Mouse (Mus musculus): Measurements from ENCODE around the gene Fam160a1. TPM values are rescaled to one million over a fixed set of nuclear protein-coding genes. Genes with fewer than 3 reads are reported as not detected.

Gene Fam160a1
- polyA plus RNA-seq, 1 experiment from 2014 or later, result 0.34 TPM

DNA sequence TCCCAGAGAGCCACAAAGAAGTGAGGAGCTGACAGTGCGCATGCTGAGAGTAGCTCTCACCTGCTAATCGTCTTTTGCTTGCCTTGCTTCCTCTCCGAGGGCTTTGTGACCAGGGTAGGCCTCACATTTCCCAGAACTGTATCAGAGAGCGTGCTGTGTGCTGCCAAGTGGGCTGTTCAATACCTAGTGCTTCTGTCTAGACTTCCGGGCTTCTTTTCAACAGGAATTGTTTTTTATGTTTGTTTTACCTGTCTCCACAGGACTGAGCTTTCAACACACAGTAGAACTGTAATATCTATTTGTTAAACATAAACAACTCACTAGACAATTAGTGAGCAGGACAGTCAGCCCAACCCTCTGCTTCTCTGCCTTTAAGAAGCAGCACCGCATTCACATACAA, 28.2 kb upstream of the Fam160a1 start:
- no peaks in the 10 kb centered on the region for H3K27me3 ChIP-seq
- H3K9ac ChIP-seq, result no peak overlapping the region
- H3K36me3 ChIP-seq, result no peaks in the 10 kb centered on the region
- H3K4me1 ChIP-seq (replicated peaks), result peaks cover 6% of the 10 kb centered on the region; the same call in 1 of the 2 replicates
- H3K4me3 ChIP-seq, result no peak overlapping the region
- H3K27ac ChIP-seq, result no peak overlapping the region
- no peaks in the 10 kb centered on the region for H3K9me3 ChIP-seq
- WGBS, result 84% methylated on average over 6 of the region's 6 CpGs
- no peak overlapping the region for H3K4me2 ChIP-seq
- ATAC-seq (ENCODE audit: low FRiP score), result no peak

DNA sequence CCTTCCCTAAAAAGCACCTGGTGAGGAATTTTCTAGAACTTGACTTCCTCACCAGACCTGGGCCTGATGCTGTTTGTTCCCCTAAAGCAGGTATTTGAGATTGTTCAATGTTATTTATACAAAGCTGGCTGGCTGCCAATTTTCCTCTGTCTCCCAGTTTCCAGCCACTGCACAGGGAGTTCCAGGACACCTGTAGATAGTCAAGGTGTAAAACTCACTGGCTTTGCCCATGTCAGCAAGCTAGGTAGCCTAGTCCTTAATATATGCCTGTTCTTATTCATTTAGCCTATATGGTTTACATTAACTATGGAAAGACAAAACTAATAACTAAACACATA, 25.8 kb upstream of the Fam160a1 start:
- Histone ChIP-seq H3K36me3 (no peaks in the 10 kb centered on the region), H3K4me3 (no peak overlapping the region), H3K9ac (no peak overlapping the region), H3K27me3 (no peaks in the 10 kb centered on the region), H3K4me2 (no peak overlapping the region), H3K27ac (no peak overlapping the region), H3K9me3 (no peaks in the 10 kb centered on the region), H3K4me1 (replicated peaks) (peaks cover 6% of the 10 kb centered on the region; the same call in 1 of the 2 replicates)
- ATAC-seq (ENCODE audit: low FRiP score), result no peak

DNA sequence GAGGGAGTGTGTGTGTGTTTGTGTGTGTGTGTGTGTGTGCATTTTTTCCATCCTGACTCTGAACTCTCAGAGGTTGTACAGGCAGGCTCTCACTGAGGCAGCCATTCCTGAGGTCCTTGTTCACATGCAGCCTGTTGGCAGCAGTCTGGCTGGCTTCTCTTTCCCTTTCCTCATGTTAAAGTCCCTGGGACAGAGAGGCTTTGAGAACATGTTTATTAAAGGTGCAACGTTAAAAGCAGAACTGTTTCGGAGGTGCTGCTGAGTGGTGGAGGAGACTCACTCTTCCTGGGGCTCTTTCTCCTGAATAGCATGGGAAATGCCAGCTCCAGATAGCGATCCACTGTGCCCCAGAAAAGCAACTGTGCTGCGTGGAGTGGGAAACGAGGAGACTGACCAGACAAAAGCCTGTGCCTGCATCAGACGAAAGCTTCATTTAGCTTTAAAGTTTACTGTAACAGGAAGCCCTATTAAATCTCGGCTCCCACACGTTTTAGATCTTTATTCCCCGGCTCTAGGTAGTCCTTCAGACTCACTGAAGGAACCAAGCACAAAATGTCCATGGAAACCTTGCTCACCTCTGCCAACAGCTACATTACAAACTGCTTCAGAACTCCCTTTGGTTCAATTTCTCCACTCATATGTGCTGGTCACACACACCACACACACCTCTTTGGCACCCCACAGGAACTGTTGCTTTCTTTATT, 25.2 kb upstream of the Fam160a1 start:
- no peaks in the 10 kb centered on the region for H3K9me3 ChIP-seq
- peaks cover 6% of the 10 kb centered on the region; the same call in 1 of the 2 replicates for H3K4me1 ChIP-seq (replicated peaks)
- ATAC-seq (ENCODE audit: low FRiP score), result no peak
- 60% methylated on average over 9 of the region's 9 CpGs for WGBS
- H3K4me2 ChIP-seq, result no peak overlapping the region
- H3K27me3 ChIP-seq, result no peaks in the 10 kb centered on the region
- H3K27ac ChIP-seq, result peak overlapping the region; percentile 44; the same call in 1 of the 2 replicates
- H3K4me3 ChIP-seq, result no peak overlapping the region
- no peak overlapping the region for H3K9ac ChIP-seq
- H3K36me3 ChIP-seq, result no peaks in the 10 kb centered on the region

DNA sequence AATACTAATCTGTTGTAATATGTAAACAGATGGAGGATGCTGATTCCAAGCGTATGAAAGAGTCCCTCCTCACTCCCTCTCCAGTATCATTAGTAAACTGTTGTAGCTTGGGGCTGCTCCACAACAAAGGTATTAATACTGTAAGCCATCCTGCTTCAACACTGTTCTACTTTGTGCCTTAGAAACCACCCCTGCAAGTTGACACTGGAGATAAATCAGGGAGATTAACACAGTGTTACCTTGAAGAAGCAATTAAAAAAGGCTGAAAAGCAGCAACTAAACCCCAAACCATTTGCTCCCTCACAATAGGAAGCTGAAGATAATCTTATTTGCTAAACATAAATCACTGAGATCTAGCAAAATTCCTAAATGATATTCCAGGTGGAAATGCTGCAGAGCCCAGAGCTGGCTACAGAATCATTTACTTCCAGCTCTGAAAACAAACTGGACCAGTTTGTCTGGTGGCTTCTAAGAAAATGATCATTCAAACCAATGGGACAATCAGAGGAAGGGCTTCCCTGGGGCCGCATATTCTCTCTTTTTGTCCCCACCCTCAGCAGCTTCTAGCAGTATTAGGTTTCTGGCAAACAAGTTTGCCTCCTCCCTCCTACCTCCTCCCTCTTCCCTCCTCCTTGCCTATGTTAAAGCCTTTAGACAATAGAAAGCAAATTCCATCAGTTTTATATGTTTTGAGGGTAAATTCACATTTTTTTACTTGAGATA, 24.5 kb upstream of the Fam160a1 start:
- ATAC-seq (ENCODE audit: low FRiP score), result no peak
- whole genome bisulfite sequencing, result 38% methylated on average over 2 of the region's 2 CpGs
- Histone ChIP-seq H3K9ac (no peak overlapping the region; the same call in 1 of the 2 replicates), H3K4me3 (no peak overlapping the region), H3K4me2 (no peak overlapping the region), H3K9me3 (no peaks in the 10 kb centered on the region), H3K4me1 (replicated peaks) (peaks cover 6% of the 10 kb centered on the region; the same call in 1 of the 2 replicates), H3K27me3 (no peaks in the 10 kb centered on the region), H3K27ac (no peak overlapping the region; the same call in none of the 2 replicates), H3K36me3 (no peaks in the 10 kb centered on the region)

DNA sequence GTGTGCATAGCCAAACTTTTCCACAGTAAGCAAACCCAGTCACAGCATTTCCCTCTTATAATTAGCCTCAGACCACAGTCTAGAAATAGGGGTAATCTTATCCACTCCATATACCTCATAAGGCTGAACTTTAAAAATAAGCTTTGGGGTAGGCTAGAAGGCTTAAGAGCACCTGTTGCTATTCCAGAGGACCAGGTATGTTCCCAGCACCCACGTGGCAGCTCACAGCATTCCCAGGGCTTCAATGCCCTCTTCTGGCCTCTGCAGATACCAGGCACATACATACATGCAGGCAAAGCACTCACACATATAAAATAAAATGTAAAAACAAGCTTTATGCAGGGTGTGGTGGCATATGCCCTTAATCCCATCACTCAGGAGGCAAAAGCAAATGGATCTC, 16.5 kb upstream of the Fam160a1 start:
- no peak overlapping the region for H3K4me2 ChIP-seq
- H3K36me3 ChIP-seq, result no peaks in the 10 kb centered on the region
- 80% methylated on average over 1 of the region's 1 CpGs for WGBS
- ATAC-seq (ENCODE audit: low FRiP score), result no peak
- H3K27me3 ChIP-seq, result no peaks in the 10 kb centered on the region
- H3K4me1 ChIP-seq (replicated peaks), result peaks cover 8% of the 10 kb centered on the region
- H3K4me3 ChIP-seq, result no peak overlapping the region
- no peak overlapping the region for H3K27ac ChIP-seq
- H3K9ac ChIP-seq, result no peak overlapping the region
- no peaks in the 10 kb centered on the region for H3K9me3 ChIP-seq

DNA sequence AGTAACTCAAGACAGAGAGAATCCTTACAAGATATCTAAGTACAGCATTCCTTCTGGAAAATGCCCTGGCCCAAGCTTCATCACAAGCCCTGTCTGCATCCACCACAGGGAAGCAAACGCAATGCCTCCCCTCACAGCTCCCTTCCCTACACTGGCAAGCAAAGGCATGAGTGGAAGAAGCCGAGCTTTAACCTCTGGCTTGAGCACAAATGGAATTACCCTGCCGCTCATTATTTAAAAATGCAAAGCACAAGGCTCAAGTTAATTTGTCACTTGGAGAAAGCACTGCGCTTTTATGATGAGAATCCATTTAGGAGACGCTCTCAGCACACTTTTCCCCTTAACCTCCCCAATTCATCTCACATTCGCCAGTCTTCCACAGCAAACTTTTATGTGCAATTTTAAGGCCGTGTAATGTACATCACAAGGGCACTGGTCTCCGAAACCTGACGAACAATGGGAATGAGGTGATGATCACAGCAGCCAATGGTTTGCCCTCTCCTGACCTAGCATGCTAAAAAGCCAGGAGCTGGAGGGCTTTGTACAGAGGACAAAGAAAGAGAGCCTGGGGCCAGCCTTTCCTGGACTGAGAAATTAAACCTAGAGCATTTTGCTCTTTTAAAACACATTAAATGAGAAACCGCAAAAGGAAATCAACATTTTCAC, 15.5 kb upstream of the Fam160a1 start:
- 40% methylated on average over 10 of the region's 10 CpGs for whole genome bisulfite sequencing
- H3K9ac ChIP-seq, result no peak overlapping the region
- no peaks in the 10 kb centered on the region for H3K27me3 ChIP-seq
- no peaks in the 10 kb centered on the region for H3K9me3 ChIP-seq
- peaks cover 8% of the 10 kb centered on the region for H3K4me1 ChIP-seq (replicated peaks)
- no peak for ATAC-seq (ENCODE audit: low FRiP score)
- H3K36me3 ChIP-seq, result no peaks in the 10 kb centered on the region
- no peak overlapping the region for H3K27ac ChIP-seq
- no peak overlapping the region for H3K4me3 ChIP-seq
- H3K4me2 ChIP-seq, result no peak overlapping the region

DNA sequence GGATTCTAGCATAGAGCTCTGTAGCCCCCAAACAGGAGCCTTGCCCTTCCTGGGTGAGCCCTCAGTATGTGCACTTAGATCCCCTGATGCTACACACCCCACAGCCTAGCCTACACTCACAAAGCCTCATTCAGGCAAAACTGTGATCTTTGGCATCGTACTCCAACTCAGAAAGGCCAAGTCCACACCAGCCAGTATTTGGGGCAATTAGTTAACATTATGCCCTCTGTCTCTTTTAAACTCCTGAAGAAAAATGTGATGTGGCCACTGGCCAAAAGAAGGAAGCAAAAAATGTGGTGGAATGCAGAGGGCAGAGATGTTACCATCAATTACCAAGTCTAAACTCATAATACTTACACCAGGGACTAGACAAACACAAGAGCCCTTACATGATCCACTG, 14.7 kb upstream of the Fam160a1 start:
- Histone ChIP-seq H3K36me3 (no peaks in the 10 kb centered on the region), H3K27me3 (no peaks in the 10 kb centered on the region), H3K4me2 (no peak overlapping the region), H3K4me1 (replicated peaks) (peaks cover 8% of the 10 kb centered on the region), H3K9me3 (no peaks in the 10 kb centered on the region), H3K9ac (no peak overlapping the region), H3K27ac (no peak overlapping the region), H3K4me3 (no peak overlapping the region)
- no peak for ATAC-seq (ENCODE audit: low FRiP score)
- WGBS, result 87% methylated on average over 1 of the region's 1 CpGs

DNA sequence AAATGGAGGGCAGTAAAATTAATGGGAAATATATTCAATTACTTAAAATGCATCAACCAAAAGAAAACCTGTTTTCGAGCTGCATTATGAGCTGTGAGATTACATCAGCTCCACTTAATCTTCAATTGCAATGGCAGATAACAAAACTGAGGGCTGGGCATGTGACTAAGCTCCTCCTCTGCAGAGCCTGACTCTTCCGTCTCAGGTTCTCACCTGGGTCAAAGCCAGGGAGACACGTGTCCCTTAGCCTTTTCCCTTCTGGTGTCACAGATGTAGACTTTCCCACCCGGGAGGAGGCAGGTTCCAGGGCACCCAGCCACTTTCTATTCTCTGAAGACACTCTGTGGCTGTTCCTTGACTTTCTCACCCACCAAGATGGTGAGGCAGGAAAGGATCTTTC, 12.0 kb upstream of the Fam160a1 start:
- no peak overlapping the region for H3K4me2 ChIP-seq
- no peak for ATAC-seq (ENCODE audit: low FRiP score)
- peaks cover 8% of the 10 kb centered on the region for H3K4me1 ChIP-seq (replicated peaks)
- no peak overlapping the region for H3K4me3 ChIP-seq
- 68% methylated on average over 4 of the region's 4 CpGs for WGBS
- H3K9ac ChIP-seq, result no peak overlapping the region
- no peak overlapping the region for H3K27ac ChIP-seq
- H3K27me3 ChIP-seq, result no peaks in the 10 kb centered on the region
- H3K9me3 ChIP-seq, result no peaks in the 10 kb centered on the region
- no peaks in the 10 kb centered on the region for H3K36me3 ChIP-seq

DNA sequence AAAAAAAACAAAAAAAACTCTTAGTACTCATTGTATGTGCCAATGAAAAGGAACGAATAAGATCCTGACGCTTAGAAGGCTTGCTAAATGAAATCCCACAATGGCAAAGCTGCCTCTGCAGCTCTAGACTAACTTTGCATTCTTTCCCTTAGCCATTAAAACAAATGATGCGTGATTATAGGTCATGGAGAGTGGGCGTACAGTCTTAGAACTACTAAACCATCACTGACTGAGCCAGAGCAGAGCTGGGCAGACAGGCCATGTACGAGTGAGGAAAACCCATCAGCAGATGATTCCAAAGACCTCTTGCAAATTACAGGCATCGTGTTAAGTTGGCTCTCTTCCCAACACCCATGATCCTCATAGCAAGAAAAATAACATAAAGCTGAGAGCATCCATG, 10.7 kb upstream of the Fam160a1 start:
- H3K4me1 ChIP-seq (replicated peaks), result peaks cover 7% of the 10 kb centered on the region
- no peaks in the 10 kb centered on the region for H3K9me3 ChIP-seq
- no peak overlapping the region for H3K4me2 ChIP-seq
- H3K27me3 ChIP-seq, result no peaks in the 10 kb centered on the region
- no peak overlapping the region for H3K27ac ChIP-seq
- no peaks in the 10 kb centered on the region for H3K36me3 ChIP-seq
- no peak overlapping the region for H3K9ac ChIP-seq
- H3K4me3 ChIP-seq, result no peak overlapping the region
- no peak for ATAC-seq (ENCODE audit: low FRiP score)
- WGBS, result 57% methylated on average over 6 of the region's 6 CpGs

DNA sequence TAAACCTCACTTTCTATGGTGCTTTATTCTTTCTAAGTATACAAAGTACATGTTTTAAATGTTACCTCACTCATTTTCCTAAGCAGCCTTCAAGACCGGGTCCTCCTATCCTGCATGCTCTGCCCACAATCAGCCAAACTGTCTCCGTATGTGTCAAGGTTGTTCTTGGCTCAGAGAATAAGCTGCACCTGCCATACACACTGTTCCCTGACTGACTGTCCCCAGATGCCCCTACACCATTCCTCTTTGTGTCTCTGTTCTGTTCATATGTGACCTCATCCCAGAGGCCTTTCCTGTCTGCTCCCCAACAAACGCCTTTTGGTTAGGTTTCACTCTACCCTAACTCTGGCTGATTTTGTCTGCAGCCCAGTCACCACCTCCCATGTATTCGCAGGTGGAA, 10.2 kb upstream of the Fam160a1 start:
- Histone ChIP-seq H3K9me3 (no peaks in the 10 kb centered on the region), H3K27ac (no peak overlapping the region), H3K9ac (no peak overlapping the region), H3K4me1 (replicated peaks) (peaks cover 1% of the 10 kb centered on the region; the same call in 1 of the 2 replicates), H3K27me3 (no peaks in the 10 kb centered on the region), H3K4me2 (no peak overlapping the region), H3K4me3 (no peak overlapping the region), H3K36me3 (no peaks in the 10 kb centered on the region)
- 76% methylated on average over 4 of the region's 4 CpGs for WGBS
- ATAC-seq (ENCODE audit: low FRiP score), result no peak

DNA sequence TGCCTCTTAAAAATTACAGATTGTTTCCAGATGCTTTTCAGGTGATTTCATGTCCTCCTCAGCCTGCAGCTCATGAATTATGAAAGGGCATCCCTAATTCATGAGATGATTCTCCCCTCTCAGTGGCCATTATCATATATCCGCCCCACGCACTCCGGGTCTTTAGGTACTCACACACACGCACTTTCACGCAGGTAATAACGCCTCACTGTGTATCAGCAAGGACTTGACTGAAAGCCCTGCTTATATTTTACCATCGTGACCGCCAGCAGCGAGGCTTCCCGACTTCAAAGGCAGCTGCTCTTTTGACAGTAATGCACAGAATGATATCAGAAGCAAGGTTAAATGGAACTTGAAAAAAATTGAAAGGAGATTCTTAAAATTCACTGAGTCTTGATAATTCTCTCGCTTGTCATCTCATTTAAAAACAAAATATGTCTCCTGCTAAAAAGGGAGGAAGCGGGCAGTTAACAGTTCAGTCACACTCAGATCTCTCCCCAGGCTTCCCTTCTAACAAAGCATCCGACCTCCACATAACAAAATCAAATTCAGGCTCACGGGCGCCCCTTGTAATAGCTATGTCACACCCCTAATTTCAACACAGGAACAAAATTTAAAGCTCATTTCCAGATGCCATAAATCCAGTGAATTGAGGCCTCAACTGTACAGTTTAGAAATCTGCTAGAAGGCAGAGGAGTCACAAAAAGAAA, 3.9 kb upstream of the Fam160a1 start:
- H3K4me3 ChIP-seq, result no peak overlapping the region
- H3K27ac ChIP-seq, result 0 out of 2 replicates have a peak overlapping the region, but pooled peaks have one; percentile 20
- no peaks in the 10 kb centered on the region for H3K27me3 ChIP-seq
- no peak overlapping the region for H3K4me2 ChIP-seq
- no peaks in the 10 kb centered on the region for H3K9me3 ChIP-seq
- no peak for ATAC-seq (ENCODE audit: low FRiP score)
- 61% methylated on average over 15 of the region's 15 CpGs for WGBS
- no peak overlapping the region for H3K9ac ChIP-seq
- H3K36me3 ChIP-seq, result no peaks in the 10 kb centered on the region
- no peaks in the 10 kb centered on the region for H3K4me1 ChIP-seq (replicated peaks)

DNA sequence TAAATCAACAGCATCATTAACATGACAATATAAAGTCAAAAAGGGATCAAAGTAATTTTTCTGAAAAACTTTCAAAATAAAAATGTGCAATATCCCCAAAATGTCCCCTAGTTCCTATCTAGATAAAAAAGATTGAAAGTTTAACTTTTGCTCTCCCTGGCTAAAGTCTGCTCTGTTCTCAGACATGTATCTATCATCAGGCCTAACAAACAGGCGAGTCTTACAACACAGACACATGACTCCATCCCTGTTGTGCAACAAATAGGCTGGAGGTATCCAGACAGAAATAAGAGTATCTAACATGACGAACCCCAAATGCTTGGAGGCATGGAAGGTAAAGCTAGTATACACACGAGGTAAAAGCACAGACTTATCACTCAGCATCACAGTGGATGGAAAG, 2.2 kb upstream of the Fam160a1 start:
- H3K27me3 ChIP-seq, result no peaks in the 10 kb centered on the region
- no peak overlapping the region for H3K4me3 ChIP-seq
- H3K4me2 ChIP-seq, result no peak overlapping the region
- no peak for ATAC-seq (ENCODE audit: low FRiP score)
- 80% methylated on average over 3 of the region's 3 CpGs for WGBS
- no peaks in the 10 kb centered on the region for H3K9me3 ChIP-seq
- no peak overlapping the region for H3K9ac ChIP-seq
- H3K4me1 ChIP-seq (replicated peaks), result no peaks in the 10 kb centered on the region
- no peaks in the 10 kb centered on the region for H3K36me3 ChIP-seq
- H3K27ac ChIP-seq, result no peak overlapping the region

All from hindbrain, embryonic 13.5 days (tissue).